Mouse (Mus musculus) heart, embryonic 14.5 days (tissue): ENCODE measurements at regions not wholly inside any gene's neighbourhood (a gene's known extent, or its start where the extent isn't known, plus 50 kb on each side); places are given as distances from the start of the nearest gene placed in this dataset.
A peak's percentile ranks its signal among the peaks of the same experiment; 100 is the strongest.

Source experiments
- ATAC-seq: fragments of 200-750 bp; cut with Nextera tagmentation; 2 replicates; pipeline ENCODE4 v1.8.0; 2017; ENCODE audit warnings: low read depth, moderate TSS enrichment; ENCODE audit not compliant: insufficient number of reproducible peaks, insufficient read depth, low FRiP score
- H3K27ac ChIP-seq, 2 experiments: fragments of 200-500 bp in 1 of 2; fragments of 300-500 bp in 1 of 2; sonication (generic) in 1 of 2; replicated peaks in 1 of 2; 2 replicates each; pipeline ENCODE4 v1.5.1; 2012 to 2014; ENCODE audit warnings: low read depth in 2 of 2, low read length in 2 of 2, control low read depth in 1 of 2, mild to moderate bottlenecking in 1 of 2, mixed read lengths in 1 of 2; ENCODE audit not compliant: control insufficient read depth in 1 of 2, insufficient read depth in 1 of 2
- H3K27me3 ChIP-seq: fragments of 300-500 bp; sonication (generic); 2 replicates; pipeline ENCODE4 v1.6.1; 2014; ENCODE audit warnings: mild to moderate bottlenecking, low read length, control low read depth; ENCODE audit not compliant: control insufficient read depth, insufficient read depth
- H3K36me3 ChIP-seq: fragments of 300-500 bp; sonication (generic); 2 replicates; pipeline ENCODE4 v1.6.1; 2014; ENCODE audit warnings: mild to moderate bottlenecking, control low read depth, low read length, mixed read lengths; ENCODE audit not compliant: control insufficient read depth, insufficient read depth
- H3K4me1 ChIP-seq, 2 experiments: fragments of 200-500 bp in 1 of 2; fragments of 300-500 bp in 1 of 2; sonication (generic) in 1 of 2; 2 replicates each; pipeline ENCODE4 v1.6.1; 2012 to 2014; ENCODE audit warnings: low read length in 2 of 2, control low read depth in 1 of 2, mixed read lengths in 1 of 2; ENCODE audit not compliant: control insufficient read depth in 2 of 2, insufficient read depth in 2 of 2
- H3K4me2 ChIP-seq: fragments of 300-500 bp; sonication (generic); 2 replicates; pipeline ENCODE4 v1.6.1; 2014; ENCODE audit warnings: mild to moderate bottlenecking, low read length
- H3K4me3 ChIP-seq, 2 experiments: fragments of 200-500 bp in 1 of 2; fragments of 300-500 bp in 1 of 2; sonication (generic) in 1 of 2; 2 replicates each; pipeline ENCODE4 v1.5.1; 2012 to 2014; ENCODE audit warnings: low read length in 2 of 2, mild to moderate bottlenecking in 2 of 2, control low read depth in 1 of 2, low read depth in 1 of 2, moderate library complexity in 1 of 2; ENCODE audit not compliant: control insufficient read depth in 1 of 2, insufficient read depth in 1 of 2
- H3K9ac ChIP-seq: fragments of 300-500 bp; sonication (generic); 2 replicates; pipeline ENCODE4 v1.6.1; 2014; ENCODE audit warnings: mild to moderate bottlenecking, low read length
- H3K9me3 ChIP-seq: fragments of 300-500 bp; sonication (generic); 2 replicates; pipeline ENCODE4 v1.6.1; 2016; ENCODE audit warnings: low read length, control low read depth; ENCODE audit not compliant: control insufficient read depth
- WGBS: fragments of 180-500 bp; shearing (Covaris S2); extraction: QIAGEN DNeasy Blood & Tissue Kit; methylation state at CpG from one replicate; pipeline ENCODE4 v1.1.7; 2014; 5-methylcytosine and 5-hydroxymethylcytosine counted together

GRCm38 (mm10) chr4:78666326-78666725 lies 454.6 kb upstream of the Ptprd start:
- H3K36me3 ChIP-seq = no peaks in the 10 kb centered on the region
- no peak overlapping the region for H3K4me2 ChIP-seq
- no peak overlapping the region for H3K9ac ChIP-seq
- no peak for ATAC-seq
- WGBS = 82% methylated on average over 1 of the region's 1 CpGs
- no peaks in the 10 kb centered on the region for H3K4me1 ChIP-seq
- no peaks in the 10 kb centered on the region for H3K9me3 ChIP-seq
- no peaks in the 10 kb centered on the region for H3K27me3 ChIP-seq
- no peak overlapping the region for H3K27ac ChIP-seq
- H3K4me3 ChIP-seq = no peak overlapping the region

DNA sequence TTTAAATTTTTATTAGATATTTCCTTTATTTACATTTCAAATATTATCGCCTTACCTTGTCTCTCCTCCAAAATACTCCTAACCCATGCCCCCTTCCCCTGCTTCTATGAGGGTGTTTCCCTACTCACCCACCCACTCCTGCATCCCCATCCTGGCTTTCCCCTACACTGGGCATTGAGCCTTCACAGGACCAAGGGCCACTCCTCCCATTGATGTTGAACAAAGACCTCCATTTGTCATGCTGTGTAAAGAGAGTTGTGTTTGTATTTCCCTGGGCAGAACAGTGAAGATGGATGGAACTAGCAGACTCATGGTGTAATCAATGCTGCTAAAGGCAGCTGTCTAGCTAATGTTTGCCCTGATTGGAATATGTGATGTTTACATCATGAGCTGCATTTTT lies 431.0 kb upstream of the Ptprd start:
- ATAC-seq = no peak
- H3K27me3 ChIP-seq = no peaks in the 10 kb centered on the region
- no peaks in the 10 kb centered on the region for H3K4me1 ChIP-seq
- WGBS = 84% methylated on average over 1 of the region's 1 CpGs
- H3K27ac ChIP-seq = no peak overlapping the region
- H3K4me3 ChIP-seq = no peak overlapping the region
- no peak overlapping the region for H3K4me2 ChIP-seq
- H3K36me3 ChIP-seq = no peaks in the 10 kb centered on the region
- H3K9ac ChIP-seq = no peak overlapping the region
- H3K9me3 ChIP-seq = no peaks in the 10 kb centered on the region

GRCm38 (mm10) chr4:78606461-78606830 lies 394.7 kb upstream of the Ptprd start:
- no peaks in the 10 kb centered on the region for H3K36me3 ChIP-seq
- peaks cover 0 to 2% of the 10 kb centered on the region in 2 experiments; a peak in 1 of 4 replicates for H3K4me1 ChIP-seq
- peak overlapping the region; percentile 38; the same call in 1 of the 2 replicates for H3K9ac ChIP-seq
- H3K4me3 ChIP-seq = peak overlapping the region; percentile 39 to 42
- WGBS = 11% methylated on average over 18 of the region's 18 CpGs
- no peaks in the 10 kb centered on the region for H3K9me3 ChIP-seq
- peak overlapping the region; percentile 67 for H3K4me2 ChIP-seq
- H3K27me3 ChIP-seq = no peaks in the 10 kb centered on the region
- H3K27ac ChIP-seq = no peak overlapping the region
- no peak for ATAC-seq

- H3K4me3 ChIP-seq = peak overlapping the region; percentile 39 to 42
- H3K36me3 ChIP-seq = no peaks in the 10 kb centered on the region
- peak overlapping the region; percentile 67 for H3K4me2 ChIP-seq
- H3K9ac ChIP-seq = peak overlapping the region; percentile 38; the same call in 1 of the 2 replicates
- H3K27ac ChIP-seq = no peak overlapping the region
- H3K27me3 ChIP-seq = no peaks in the 10 kb centered on the region
- no peaks in the 10 kb centered on the region for H3K9me3 ChIP-seq
- no peak for ATAC-seq
- peaks cover 0 to 2% of the 10 kb centered on the region in 2 experiments; a peak in 1 of 4 replicates for H3K4me1 ChIP-seq
- 75% methylated on average over 4 of the region's 4 CpGs for WGBS
These were observed 394.2 kb upstream of the Ptprd start for GRCm38 (mm10) chr4:78605763-78606460.

DNA sequence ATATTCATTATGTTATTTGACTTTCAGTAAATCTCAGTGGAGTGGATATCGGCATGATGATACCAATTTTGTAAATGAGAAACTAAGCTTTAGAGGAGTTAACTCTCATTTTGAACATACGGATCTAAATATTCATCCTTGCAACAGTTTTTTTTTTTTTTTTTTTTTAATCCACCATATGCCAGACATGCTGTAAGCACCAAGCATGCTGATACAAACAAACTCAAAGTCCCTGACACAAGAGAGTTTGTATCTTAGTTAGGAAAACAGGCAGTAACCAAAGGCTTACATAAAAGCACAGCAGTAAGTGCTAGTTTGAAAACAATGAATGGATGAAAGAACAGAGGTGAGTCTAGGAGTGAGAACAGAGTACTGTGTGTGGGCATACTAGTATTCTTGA lies 369.8 kb upstream of the Ptprd start:
- WGBS = 93% methylated on average over 2 of the region's 2 CpGs
- no peaks in the 10 kb centered on the region for H3K36me3 ChIP-seq
- no peak overlapping the region for H3K9ac ChIP-seq
- H3K27me3 ChIP-seq = no peaks in the 10 kb centered on the region
- H3K9me3 ChIP-seq = no peaks in the 10 kb centered on the region
- no peak for ATAC-seq
- H3K27ac ChIP-seq = no peak overlapping the region
- no peaks in the 10 kb centered on the region for H3K4me1 ChIP-seq
- no peak overlapping the region for H3K4me2 ChIP-seq
- no peak overlapping the region for H3K4me3 ChIP-seq

DNA sequence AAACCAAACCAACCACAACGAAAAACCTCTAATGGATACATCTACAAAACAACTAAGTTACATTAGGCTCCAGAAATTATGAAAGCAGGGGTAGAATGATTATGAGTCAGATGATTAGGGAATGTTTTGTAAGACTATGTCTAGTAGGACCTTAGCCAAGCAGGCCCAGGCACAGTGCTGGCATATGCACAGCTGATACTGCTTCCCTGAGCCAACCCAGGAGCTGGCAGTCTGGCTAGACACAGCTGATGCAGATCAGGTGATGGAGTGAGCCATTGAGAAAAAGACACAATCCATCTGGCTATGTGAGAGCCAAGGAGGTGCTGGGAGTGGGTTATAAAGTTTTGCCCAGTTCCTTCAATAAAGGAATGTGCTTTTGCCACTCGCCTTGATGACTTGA lies 353.6 kb upstream of the Ptprd start:
- no peak overlapping the region for H3K27ac ChIP-seq

More for the DNA sequence above, 353.6 kb upstream of the Ptprd start:
- Histone ChIP-seq H3K4me3 (no peak overlapping the region), H3K9me3 (no peaks in the 10 kb centered on the region), H3K4me2 (no peak overlapping the region), H3K4me1 (no peaks in the 10 kb centered on the region), H3K36me3 (no peaks in the 10 kb centered on the region), H3K27me3 (no peaks in the 10 kb centered on the region), H3K9ac (no peak overlapping the region)
- no peak for ATAC-seq
- 75% methylated on average over 2 of the region's 2 CpGs for WGBS
